Comparison of ENCODE assay signal across 30 mouse cellular contexts in the genomic region with DNA sequence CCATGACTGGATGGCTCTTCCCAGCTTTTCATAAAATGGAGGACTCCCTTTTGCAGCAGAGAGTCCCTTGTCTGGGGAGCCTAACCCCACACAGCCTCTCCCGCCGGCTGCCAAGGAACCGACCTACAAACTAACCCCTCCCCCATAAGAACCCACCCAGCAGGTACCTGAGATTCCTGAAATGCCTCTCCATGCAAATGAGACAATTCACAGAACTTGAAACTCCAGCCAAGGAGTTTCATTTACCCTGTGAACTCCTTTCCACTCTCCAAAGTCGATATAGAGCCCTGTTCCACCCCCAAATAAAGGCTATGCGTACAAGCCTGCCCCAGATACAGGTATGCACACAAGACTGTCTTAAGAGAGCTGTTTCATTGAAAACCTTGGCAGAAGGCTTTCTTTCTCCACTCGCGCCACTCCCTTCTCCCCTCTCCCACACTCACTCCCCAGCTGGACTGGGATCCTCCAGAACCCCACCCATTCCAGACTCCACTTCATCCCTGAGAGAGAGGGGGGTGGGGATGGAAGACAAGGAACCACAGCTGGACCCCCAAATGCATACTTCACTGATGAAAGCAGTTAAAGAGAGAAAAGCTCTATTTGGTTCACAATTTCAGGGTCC. TPM values are rescaled to one million over a fixed set of nuclear protein-coding genes. Genes with fewer than 3 reads are reported as not detected.
A peak's percentile ranks its signal among the peaks of the same experiment; 100 is the strongest.
DNase-seq lines count a peak whose midpoint lies in the region; ATAC-seq and TF ChIP-seq lines count a peak whose summit lies in the region.
"Had no signal": no experiment of that assay in that cellular context is flagged by ENCODE, and none has a peak within 500 bp of the region (broad histone marks: within the 10 kb centered on the region; RNA-seq: fewer than 3 reads in every experiment).

No protein-coding gene starts in this region.

- H3K4me2 ChIP-seq in lung, embryonic 15.5 days, result peak overlapping the region; percentile 3; the same call in 1 of the 2 replicates
- no peak overlapping the region for H3K4me2 ChIP-seq in neural tube, embryonic 15.5 days
- H3K4me2 ChIP-seq: hindbrain, embryonic 13.5 days had no signal

- ATAC-seq in lung, embryonic 15.5 days (ENCODE audit: borderline replicate concordance, extremely low read depth, low FRiP score, low TSS enrichment), result peak; percentile 74; the same call in 1 of the 2 replicates
- no peak for ATAC-seq in neural tube, embryonic 15.5 days (ENCODE audit: low FRiP score)
- ATAC-seq: forebrain, postnatal 0 days had no signal

- H3K9ac ChIP-seq in ES-Bruce4 (ENCODE audit: low read depth, poor library complexity, severe bottlenecking), result peak overlapping the region; percentile 76
- no peak overlapping the region for H3K9ac ChIP-seq in lung, embryonic 15.5 days
- H3K9ac ChIP-seq in neural tube, embryonic 15.5 days (replicated peaks), result no peak overlapping the region
- H3K9ac ChIP-seq: forebrain, postnatal 0 days; hindbrain, embryonic 13.5 days had no signal

- H3K27ac ChIP-seq in ES-Bruce4 (ENCODE audit: insufficient read depth, low read length), result peak overlapping the region; percentile 93
- peak overlapping the region; percentile 55 for H3K27ac ChIP-seq in lung, embryonic 15.5 days
- no peak overlapping the region for H3K27ac ChIP-seq in neural tube, embryonic 15.5 days (replicated peaks)
- H3K27ac ChIP-seq: forebrain, embryonic 10.5 days; hindbrain, embryonic 13.5 days; kidney, postnatal 0 days had no signal

- H3K36me3 ChIP-seq in E14TG2a.4 (ENCODE audit: insufficient read depth, low read length) (peaks cover 17% of the 10 kb centered on the region), ES-Bruce4 (ENCODE audit: control insufficient read depth, insufficient read depth, low read length, poor library complexity, severe bottlenecking) (0 out of 2 replicates have a peak, but pooled peaks cover 2% of the 10 kb centered on the region)
- H3K36me3 ChIP-seq in lung, embryonic 15.5 days, result no peaks in the 10 kb centered on the region
- H3K36me3 ChIP-seq in neural tube, embryonic 15.5 days, result no peaks in the 10 kb centered on the region
- H3K36me3 ChIP-seq: forebrain, embryonic 10.5 days; hindbrain, embryonic 13.5 days had no signal

- TF ChIP-seq POLR2A in ES-Bruce4 (IDR thresholded peaks at IDR 0.05; ENCODE audit: insufficient read depth, low read length), result no peak

- TF ChIP-seq CTCF in E14TG2a.4 (conservative IDR thresholded peaks at IDR 0.05; ENCODE audit: low read length) (no peak), ES-Bruce4 (IDR thresholded peaks at IDR 0.05; ENCODE audit: low read depth, low read length) (no peak)

- H3K4me1 ChIP-seq in E14TG2a.4 (replicated peaks; ENCODE audit: low read depth, low read length) (peaks cover 28% of the 10 kb centered on the region), ES-Bruce4 (ENCODE audit: control insufficient read depth, insufficient read depth, low read length) (peaks cover 3% of the 10 kb centered on the region)
- no peaks in the 10 kb centered on the region for H3K4me1 ChIP-seq in lung, embryonic 15.5 days
- H3K4me1 ChIP-seq in neural tube, embryonic 15.5 days, result no peaks in the 10 kb centered on the region
- H3K4me1 ChIP-seq: forebrain, embryonic 10.5 days; hindbrain, embryonic 13.5 days had no signal

- 0 out of 2 replicates have a peak, but pooled peaks have one; percentile 47 for TF ChIP-seq EP300 in ES-Bruce4 (IDR thresholded peaks at IDR 0.05; ENCODE audit: insufficient read depth, low read depth, low read length)

- WGBS in lung, embryonic 15.5 days, result 40% methylated on average over 7 of the region's 7 CpGs
- WGBS in neural tube, embryonic 15.5 days, result 56% methylated on average over 7 of the region's 7 CpGs

- H3K9me3 ChIP-seq in E14TG2a.4 (ENCODE audit: low read length) (no peaks in the 10 kb centered on the region), ES-Bruce4 (replicated peaks; ENCODE audit: control insufficient read depth, insufficient read depth, low read length, poor library complexity, severe bottlenecking) (no peaks in the 10 kb centered on the region)
- H3K9me3 ChIP-seq in lung, embryonic 15.5 days, result no peaks in the 10 kb centered on the region
- no peaks in the 10 kb centered on the region for H3K9me3 ChIP-seq in neural tube, embryonic 15.5 days (replicated peaks)
- H3K9me3 ChIP-seq: forebrain, embryonic 10.5 days; hindbrain, embryonic 13.5 days had no signal

- peak; percentile 26 for DNase-seq in kidney, postnatal 10 days
- DNase-seq in adrenal gland, postnatal 10 days, result no peak
- no peak for DNase-seq in cerebellum, adult 11-12 months
- DNase-seq in cerebellum, postnatal 4 days (ENCODE audit: low spot score in 2 of 2), result no peak
- DNase-seq: adrenal gland, adult 8-10 months; cerebellum, adult 8-10 months; forebrain, postnatal 0 days; gastrocnemius, postnatal 36 days; heart, postnatal 36 days; layer of hippocampus, postnatal 36 days; midbrain, embryonic 14.5 days; right cerebral cortex, postnatal 14 days; spleen, adult 18-20 months had no signal

- H3K4me3 ChIP-seq in E14TG2a.4 (replicated peaks; ENCODE audit: low read length), result peak overlapping the region; percentile 74
- peak overlapping the region; percentile 86 for H3K4me3 ChIP-seq in ES-Bruce4 (ENCODE audit: low read depth, low read length)
- 0 out of 2 replicates have a peak overlapping the region, but pooled peaks have one; percentile 10 for H3K4me3 ChIP-seq in lung, embryonic 15.5 days
- no peak overlapping the region for H3K4me3 ChIP-seq in neural tube, embryonic 15.5 days (replicated peaks)
- H3K4me3 ChIP-seq: forebrain, embryonic 10.5 days; hindbrain, embryonic 13.5 days had no signal

- H3K27me3 ChIP-seq in E14TG2a.4 (ENCODE audit: insufficient read depth, low read length), result no peaks in the 10 kb centered on the region
- no peaks in the 10 kb centered on the region for H3K27me3 ChIP-seq in ES-Bruce4 (ENCODE audit: control insufficient read depth, insufficient read depth, low read length, poor library complexity, severe bottlenecking)
- H3K27me3 ChIP-seq in lung, embryonic 15.5 days, result no peaks in the 10 kb centered on the region
- H3K27me3 ChIP-seq in neural tube, embryonic 15.5 days (replicated peaks), result no peaks in the 10 kb centered on the region; the same call in 1 of the 2 replicates

RNA-seq across cellular contexts. Expression of gene Trap1a, which starts 24.3 kb away (rescaled TPM):
- polyA plus RNA-seq in ES-Bruce4 (2011; ENCODE audit: insufficient read depth, insufficient read length, low read depth, missing spikeins), result 90.0 and 91.4 TPM in 2 replicates
- polyA plus RNA-seq in lung, embryonic 15.5 days (2015; fragmentation: Nextera tagmentation; extraction: Ambion mirVana), result not detected in 2 replicates
- not detected for total RNA-seq in adrenal gland, postnatal 10 days (2021)
- not detected in 2 replicates for polyA plus RNA-seq in neural tube, embryonic 15.5 days (2015; fragmentation: Nextera tagmentation; extraction: Ambion mirVana)
- total RNA-seq: adrenal gland, adult 8-10 months; common myeloid progenitor, adult 5-6 weeks; forebrain, postnatal 0 days; gastrocnemius, adult 18-20 months; gastrocnemius, postnatal 36 days; heart, adult 8-10 months; heart, postnatal 36 days; layer of hippocampus, adult 8-10 months; layer of hippocampus, postnatal 36 days; left cerebral cortex, postnatal 10 days; liver, adult 2 months; megakaryocyte, adult 5-6 weeks had no signal
- polyA plus RNA-seq: C2C12; forebrain, embryonic 10.5 days; forebrain, postnatal 0 days; hindbrain, embryonic 13.5 days; kidney, postnatal 0 days; limb, embryonic 11.5 days; liver, adult 2 months; liver, embryonic 16.5 days; midbrain, embryonic 14.5 days had no signal

Comparison
In these comparisons a context has a peak if more than half of its experiments do, and no peak if none do; other contexts are left out.
1. RNA of gene Trap1a, which starts 24.3 kb away (polyA plus RNA-seq): 90.0 to 91.4 TPM in ES-Bruce4; not detected in lung, embryonic 15.5 days and not detected in neural tube, embryonic 15.5 days; every median in the first group is over 10 times any median in the second.